Mouse (Mus musculus) mouse trophoblast stem cell (cell line): ENCODE results near the gene Cand1.

Source experiments
- in situ Hi-C, 2 experiments: fragments of 300-500 bp; cut with MseI, MboI; formaldehyde crosslinking; loops; 2 replicates in 1 of 2; 3 replicates in 1 of 2; pipeline ENCODE4 v1.15.1; 2025

Gene Cand1

DNA sequence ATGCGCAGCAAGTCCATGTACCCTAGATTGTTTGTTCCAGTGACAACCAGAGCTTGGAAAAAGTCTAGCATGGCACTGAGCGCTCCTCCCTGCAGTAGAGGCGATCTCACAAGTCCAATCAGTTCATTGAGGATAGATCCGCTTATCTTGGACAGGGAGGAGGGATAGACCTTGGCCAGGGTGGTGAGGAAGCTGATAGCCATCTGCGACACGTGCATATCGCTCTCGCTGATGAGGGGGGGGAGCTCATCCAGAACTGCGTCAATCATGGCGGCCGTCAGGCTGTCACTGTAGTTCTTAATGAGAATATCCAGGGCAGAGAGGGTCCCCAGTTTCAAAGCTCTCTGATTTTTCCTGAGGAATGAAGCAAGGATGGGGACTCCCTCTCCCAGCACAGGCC is 28.6 kb downstream of the Cand1 start:
- in situ Hi-C loops = no loop called here

DNA sequence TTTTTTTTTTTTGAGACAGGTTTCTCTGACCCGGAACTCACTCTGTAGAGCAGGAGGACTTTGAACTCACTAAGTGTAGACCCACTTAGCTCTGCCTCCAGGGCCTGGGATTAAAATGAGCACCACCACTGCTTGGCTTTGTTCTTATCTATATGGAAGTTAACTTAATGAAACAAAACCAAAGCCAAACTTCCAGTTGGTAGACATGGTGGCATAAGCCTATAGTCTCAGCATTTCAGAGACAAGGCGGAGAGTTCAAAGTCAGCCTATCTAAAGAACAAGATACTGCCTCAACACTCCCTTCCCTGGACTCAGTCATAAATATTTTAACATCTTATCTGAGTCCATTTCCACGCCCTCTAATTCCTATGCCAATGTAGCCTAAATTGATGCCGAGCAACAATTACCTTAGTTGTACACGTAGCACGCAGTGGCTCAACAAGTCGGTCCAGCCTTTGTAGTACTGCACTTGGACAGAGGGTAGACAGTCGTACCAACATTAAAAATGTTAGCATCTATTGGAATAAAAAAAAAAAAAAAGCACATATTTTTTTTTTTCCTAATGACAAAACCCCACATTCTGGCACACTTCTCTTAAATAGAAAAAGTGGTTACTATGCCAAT is 33.4 kb downstream of the Cand1 start:
- in situ Hi-C loops = no loop called here

- in situ Hi-C loops = no loop called here
Observed at GRCm38 (mm10) chr10:119205229-119205628, 34.6 kb downstream of the Cand1 start.

DNA sequence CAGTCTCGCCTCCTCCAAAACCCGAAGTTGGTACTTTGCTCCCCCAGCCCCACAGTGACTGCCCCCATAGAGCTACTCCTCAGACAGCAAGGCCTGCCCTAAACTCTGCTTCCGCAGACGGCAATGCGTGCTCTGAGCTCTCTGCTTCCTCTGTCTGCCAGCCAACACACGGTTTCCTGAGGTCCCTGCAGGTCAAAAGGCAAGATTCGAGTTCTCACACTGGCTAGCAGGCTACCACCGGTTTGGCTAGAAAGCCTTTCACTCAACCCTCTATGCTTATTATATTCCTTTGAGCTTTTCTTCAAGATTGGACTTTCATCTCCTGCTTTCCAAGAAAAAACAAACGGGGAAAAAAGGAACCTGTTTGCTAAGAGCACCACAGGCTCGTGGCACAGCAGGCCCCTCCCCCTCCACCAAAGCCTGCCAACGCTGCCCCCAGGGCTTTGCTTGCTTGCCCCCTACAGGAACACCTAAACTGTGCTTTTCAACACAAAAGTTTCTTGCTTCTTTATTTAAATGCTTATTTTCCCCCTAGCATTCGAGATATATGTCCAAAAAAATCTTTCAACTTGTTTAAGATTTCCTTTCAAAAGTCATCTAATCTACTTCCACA is 35.4 kb downstream of the Cand1 start:
- in situ Hi-C loops = no loop called here

GRCm38 (mm10) chr10:119199864-119200263 is 40.0 kb downstream of the Cand1 start:
- in situ Hi-C loops = no loop called here

GRCm38 (mm10) chr10:119198186-119198880 is 41.5 kb downstream of the Cand1 start:
- in situ Hi-C loops = no loop called here

GRCm38 (mm10) chr10:119197621-119198150 is 42.2 kb downstream of the Cand1 start:
- in situ Hi-C loops = no loop called here

DNA sequence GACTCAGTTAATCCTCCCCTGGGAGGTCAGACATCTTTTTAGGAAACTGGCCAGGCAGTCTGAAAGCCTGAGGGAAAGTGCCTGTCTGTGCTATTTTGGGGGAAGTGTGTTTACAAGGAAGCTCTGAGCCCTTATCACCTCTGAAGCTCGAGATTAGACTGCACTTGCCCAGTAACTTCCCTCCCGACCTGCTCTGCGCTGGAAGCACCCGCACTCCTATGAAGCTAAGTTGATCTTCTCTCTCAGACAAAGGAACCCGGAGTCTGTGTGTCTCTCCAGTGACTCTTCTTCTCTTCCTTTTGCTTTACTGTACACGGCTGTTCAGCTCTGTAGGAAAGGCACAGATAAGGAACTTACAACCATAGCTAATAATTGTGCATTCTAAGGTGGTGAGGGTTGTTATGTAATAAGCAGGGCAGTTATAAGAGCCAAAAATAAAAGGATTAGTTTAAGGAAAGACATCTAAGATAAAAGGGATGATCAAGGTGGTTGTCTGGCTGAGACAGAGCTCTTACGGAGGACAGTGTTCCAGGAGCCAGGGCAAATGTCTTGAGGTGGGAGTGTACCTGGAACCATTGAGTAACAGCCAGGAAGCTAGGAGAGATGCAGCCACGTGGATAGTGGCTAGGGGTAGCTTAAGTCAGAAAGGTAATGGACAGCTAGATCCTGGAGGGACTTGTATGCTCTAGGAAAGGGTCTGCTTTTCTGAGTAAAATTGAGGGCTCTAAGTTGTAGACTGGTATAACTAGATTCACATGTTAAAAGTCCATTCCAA is 47.1 kb downstream of the Cand1 start:
- in situ Hi-C loops = no loop called here

- in situ Hi-C loops = no loop called here
Observed at GRCm38 (mm10) chr10:119187720-119188119, 52.1 kb downstream of the Cand1 start.

- in situ Hi-C loops = loop anchor here in 1 of 2 experiments (10.0 kb wide), 1 partner anchor 585 kb away; no protein-coding TSS in a partner anchor
Observed at GRCm38 (mm10) chr10:119169656-119170055, 70.2 kb downstream of the Cand1 start.

DNA sequence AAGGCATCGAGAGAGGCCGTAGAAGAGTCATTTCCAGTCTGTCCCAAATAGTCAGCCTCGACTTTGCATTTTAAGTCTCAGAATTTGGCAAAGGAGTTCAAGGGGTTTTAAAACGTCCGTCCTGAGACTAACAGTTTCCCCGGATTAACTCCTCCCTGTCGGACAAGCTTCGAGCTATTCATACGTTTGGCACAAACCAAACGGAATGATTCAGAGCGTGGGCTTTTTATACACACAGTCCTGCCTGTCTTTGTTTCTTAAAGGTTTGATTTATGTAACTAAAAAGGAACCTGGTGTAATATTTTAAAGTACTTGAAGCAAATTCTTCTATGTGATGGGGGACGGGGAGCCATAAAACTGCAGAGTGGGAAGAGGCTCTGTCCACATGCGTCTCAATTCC is 70.6 kb downstream of the Cand1 start:
- in situ Hi-C loops = loop anchor here in 1 of 2 experiments (10.0 kb wide), 1 partner anchor 584 kb away; no protein-coding TSS in a partner anchor

- in situ Hi-C loops = loop anchor here in 1 of 2 experiments (10.0 kb wide), 1 partner anchor 584 kb away; no protein-coding TSS in a partner anchor
Observed at GRCm38 (mm10) chr10:119168791-119169190, 71.1 kb downstream of the Cand1 start.

GRCm38 (mm10) chr10:119167858-119168257 is 72.0 kb downstream of the Cand1 start:
- in situ Hi-C loops = loop anchor here in 1 of 2 experiments (10.0 kb wide), 1 partner anchor 583 kb away; no protein-coding TSS in a partner anchor

- in situ Hi-C loops = loop anchor here in 1 of 2 experiments (10.0 kb wide), 1 partner anchor 580 kb away; no protein-coding TSS in a partner anchor
Observed at GRCm38 (mm10) chr10:119165051-119165450, 74.8 kb downstream of the Cand1 start.

GRCm38 (mm10) chr10:119161820-119162382 is 78.0 kb downstream of the Cand1 start:
- in situ Hi-C loops = loop anchor here in 1 of 2 experiments (10.0 kb wide), 1 partner anchor 577 kb away; no protein-coding TSS in a partner anchor

DNA sequence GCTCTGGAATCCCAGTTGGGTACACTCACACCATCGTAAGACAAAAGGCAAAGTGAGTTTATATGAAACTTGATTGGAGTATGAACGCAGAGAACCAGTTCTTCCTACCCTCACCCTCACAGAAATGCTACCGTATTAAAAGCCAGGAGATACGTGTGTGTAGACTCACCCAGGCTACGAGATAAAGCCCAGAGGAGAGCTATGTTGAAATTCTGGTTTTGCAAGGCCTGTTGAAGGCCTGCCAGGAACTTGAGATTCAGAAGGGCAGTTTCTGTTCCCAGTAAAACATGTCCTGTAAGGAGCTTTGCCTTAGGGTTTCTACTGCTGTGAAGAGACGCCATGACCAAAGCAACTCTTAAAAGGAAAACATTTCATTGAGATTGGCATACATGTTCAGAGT is 79.7 kb downstream of the Cand1 start:
- in situ Hi-C loops = loop anchor here in 1 of 2 experiments (10.0 kb wide), 1 partner anchor 575 kb away; no protein-coding TSS in a partner anchor

GRCm38 (mm10) chr10:119149261-119149660 is 90.6 kb downstream of the Cand1 start:
- in situ Hi-C loops = no loop called here
